Mouse (Mus musculus) kidney, adult 2 months (tissue): ENCODE data around the gene Rnf141.

ENCODE experiments used
- CTCF ChIP-seq: fragments of 200-500 bp; conservative IDR thresholded peaks from 2 replicates; pipeline ENCODE4 v1.5.1; 2011; ENCODE audit warnings: low read depth, mild to moderate bottlenecking, control low read depth, low read length, moderate library complexity, mixed read lengths; ENCODE audit not compliant: insufficient read depth, insufficient read length
- POLR2A ChIP-seq: fragments of 200-500 bp; IDR thresholded peaks from one replicate; pipeline ENCODE4 v1.6.1; 2011; ENCODE audit warnings: low read depth, low read length, control low read depth

DNA sequence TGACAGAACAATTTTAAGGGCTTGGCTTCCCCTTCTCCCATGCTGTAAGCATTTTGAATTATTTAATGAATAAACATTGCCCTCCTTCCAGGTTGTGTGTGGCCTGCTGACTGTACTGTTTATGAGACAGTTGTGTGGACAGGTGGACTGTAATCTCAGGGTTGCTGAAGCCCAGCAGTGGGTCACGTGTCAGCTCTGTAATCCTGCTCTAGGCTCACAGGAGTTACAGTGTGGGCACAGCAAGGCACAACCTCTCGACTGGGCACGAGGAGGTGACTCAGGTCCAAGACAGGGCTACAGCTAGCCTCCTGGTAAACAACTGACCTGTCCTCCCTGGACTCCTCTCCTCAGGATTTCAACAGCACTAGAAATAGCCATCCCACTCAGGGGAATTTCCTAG lies 71.9 kb downstream of the Rnf141 start:
- TF ChIP-seq CTCF (no peak), POLR2A (no peak)
